Mouse (Mus musculus) megakaryocyte, embryonic 14.5 days (primary cell): ENCODE measurements around the gene Hoxa6.

ENCODE experiments used
- FLI1 ChIP-seq: IDR thresholded peaks from 2 replicates; pipeline ENCODE4 v1.6.1; 2012; ENCODE audit warnings: low read length, inconsistent platforms, mixed read lengths
- GATA1 ChIP-seq: IDR thresholded peaks from 3 replicates; pipeline ENCODE4 v1.6.1; 2012; ENCODE audit warnings: mixed read lengths, low read length, inconsistent platforms, borderline replicate concordance

GRCm38 (mm10) chr6:52172501-52172900, 36.0 kb downstream of the Hoxa6 start:
- TF ChIP-seq GATA1 = no peak
- no peak for TF ChIP-seq FLI1
